Mouse (Mus musculus): ENCODE results near the gene Cdc34.

GRCm38 (mm10) chr10:79736706-79737105, 54.7 kb downstream of the Cdc34 start:
- TF ChIP-seq CTCF (conservative IDR thresholded peaks at IDR 0.05; ENCODE audit: low read length) = no peak
- TF ChIP-seq POU5F1 (IDR thresholded peaks at IDR 0.05; ENCODE audit: borderline replicate concordance, low read length) = no peak
- TF ChIP-seq NANOG (IDR thresholded peaks at IDR 0.05; ENCODE audit: borderline replicate concordance, low read length) = no peak
